Mouse (Mus musculus): ENCODE measurements around the gene BC061237.
"Not testable (repeated sequence)": the region's sequence is repeated elsewhere in the genome, so short reads cannot be mapped to it uniquely, and the experiment has no call there.

BC061237 gene

GRCm38 (mm10) chr14:44492163-44492562 is at the start of gene BC061237:
Gene BC061237, plus strand, starts transcription at chr14:44492463.
- not testable (repeated sequence) for DNase-seq (ENCODE audit: extremely low read depth, low read depth)

- not testable (repeated sequence) for DNase-seq (ENCODE audit: extremely low read depth, low read depth)
These were observed 25.7 kb downstream of the BC061237 start, which contains the start of gene Gm17093 for GRCm38 (mm10) chr14:44517976-44518375. Gene Gm17093, plus strand, starts transcription at chr14:44518276.

- not testable (repeated sequence) for DNase-seq (ENCODE audit: extremely low read depth, low read depth)
These were observed 55.7 kb downstream of the BC061237 start for GRCm38 (mm10) chr14:44547961-44548360.

Measured in MEL-GATA-1-ER (cell line).